In the genomic region with DNA sequence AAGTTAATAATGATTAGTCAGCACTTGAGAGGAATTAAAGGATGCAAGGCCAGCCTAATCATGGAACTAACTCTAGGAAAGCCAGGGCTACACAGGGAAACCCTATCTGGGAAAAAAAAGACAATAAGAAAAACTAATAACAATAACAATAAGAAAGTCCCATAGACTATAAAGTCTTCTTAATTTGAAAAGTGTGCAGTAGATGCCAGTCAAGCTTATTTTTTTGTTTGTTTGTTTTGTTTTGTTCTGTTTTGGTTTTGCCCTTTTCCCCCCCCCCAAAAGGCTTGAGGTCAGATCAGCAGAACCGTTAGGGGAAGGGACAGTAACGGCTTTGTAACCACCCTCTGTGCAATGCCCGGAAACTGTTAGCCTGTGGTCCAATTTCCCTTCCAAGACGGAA, we compare ENCODE assay signal across 41 mouse cellular contexts. TPM values are rescaled to one million over a fixed set of nuclear protein-coding genes. Genes with fewer than 3 reads are reported as not detected.
"Had no signal": no experiment of that assay in that cellular context is flagged by ENCODE, and none has a peak within 500 bp of the region (broad histone marks: within the 10 kb centered on the region; RNA-seq: fewer than 3 reads in every experiment).

A gene (plus strand): TSS at position 301 of the 400 bp plus-strand sequence.

- H3K4me1 ChIP-seq: heart, embryonic 10.5 days; heart, embryonic 13.5 days; heart, embryonic 15.5 days; hindbrain, embryonic 13.5 days; hindbrain, embryonic 15.5 days; intestine, embryonic 15.5 days; limb, embryonic 13.5 days; limb, embryonic 15.5 days; liver, embryonic 12.5 days had no signal

- H3K27me3 ChIP-seq: heart, embryonic 13.5 days; heart, embryonic 15.5 days; hindbrain, embryonic 13.5 days; hindbrain, embryonic 15.5 days; intestine, embryonic 15.5 days; limb, embryonic 13.5 days; limb, embryonic 15.5 days; liver, embryonic 12.5 days had no signal

- H3K4me2 ChIP-seq: heart, embryonic 13.5 days; heart, embryonic 15.5 days; hindbrain, embryonic 13.5 days; hindbrain, embryonic 15.5 days; intestine, embryonic 15.5 days; limb, embryonic 13.5 days; limb, embryonic 15.5 days; liver, embryonic 12.5 days had no signal

- H3K4me3 ChIP-seq: heart, embryonic 10.5 days; heart, embryonic 13.5 days; heart, embryonic 15.5 days; hindbrain, embryonic 13.5 days; hindbrain, embryonic 15.5 days; intestine, embryonic 15.5 days; layer of hippocampus, adult 2 months; limb, embryonic 13.5 days; limb, embryonic 15.5 days; liver, embryonic 12.5 days had no signal

- H3K9ac ChIP-seq: heart, embryonic 13.5 days; heart, embryonic 15.5 days; hindbrain, embryonic 13.5 days; hindbrain, embryonic 15.5 days; intestine, embryonic 15.5 days; limb, embryonic 13.5 days; limb, embryonic 15.5 days; liver, embryonic 12.5 days; liver, embryonic 14.5 days had no signal

- ATAC-seq: inflammation-experienced regulatory T-cells, adult 6 months; intestine, embryonic 15.5 days; intestine, postnatal 0 days; liver, embryonic 12.5 days had no signal

- H3K27ac ChIP-seq: heart, embryonic 10.5 days; heart, embryonic 13.5 days; heart, embryonic 15.5 days; hindbrain, embryonic 13.5 days; hindbrain, embryonic 15.5 days; intestine, embryonic 15.5 days; layer of hippocampus, adult 2 months; limb, embryonic 13.5 days; limb, embryonic 15.5 days; liver, embryonic 12.5 days; liver, embryonic 14.5 days had no signal

- H3K36me3 ChIP-seq: heart, embryonic 10.5 days; heart, embryonic 13.5 days; heart, embryonic 15.5 days; hindbrain, embryonic 13.5 days; hindbrain, embryonic 15.5 days; intestine, embryonic 15.5 days; limb, embryonic 13.5 days; limb, embryonic 15.5 days; liver, embryonic 12.5 days had no signal

- H3K9me3 ChIP-seq: heart, embryonic 10.5 days; heart, embryonic 13.5 days; heart, embryonic 15.5 days; hindbrain, embryonic 13.5 days; hindbrain, embryonic 15.5 days; intestine, embryonic 15.5 days; limb, embryonic 13.5 days; limb, embryonic 15.5 days; liver, embryonic 12.5 days had no signal

- DNase-seq: gastrocnemius, postnatal 14 days; gastrocnemius, postnatal 36 days; heart, adult 18-20 months; heart, postnatal 14 days; heart, postnatal 36 days; kidney, adult 18-20 months; kidney, adult 8-10 months; kidney, postnatal 10 days; kidney, postnatal 25 days; kidney, postnatal 4 days; layer of hippocampus, adult 9-11 months; layer of hippocampus, postnatal 36 days; left cerebral cortex, postnatal 4 days had no signal

RNA-seq across cellular contexts. Expression of the gene that starts here (rescaled TPM):
- total RNA-seq: gastrocnemius, adult 18-20 months; gastrocnemius, adult 8-10 months; gastrocnemius, postnatal 14 days; gastrocnemius, postnatal 36 days; heart, adult 18-20 months; heart, adult 8-10 months; heart, postnatal 14 days; heart, postnatal 36 days; hematopoietic stem cell, adult 5-6 weeks; layer of hippocampus, adult 2 months; layer of hippocampus, postnatal 14 days; layer of hippocampus, postnatal 36 days; left cerebral cortex, adult 18-20 months; left cerebral cortex, adult 8-10 months; left cerebral cortex, postnatal 10 days; left cerebral cortex, postnatal 25 days; left cerebral cortex, postnatal 4 days; liver, adult 2 months had no signal
- polyA plus RNA-seq: heart, embryonic 10.5 days; heart, embryonic 13.5 days; heart, embryonic 15.5 days; heart, postnatal 0 days; hindbrain, embryonic 11.5 days; hindbrain, embryonic 13.5 days; hindbrain, embryonic 15.5 days; intestine, embryonic 15.5 days; intestine, postnatal 0 days; kidney, embryonic 14.5 days; kidney, embryonic 16.5 days; limb, embryonic 11.5 days; limb, embryonic 13.5 days; limb, embryonic 15.5 days; liver, adult 2 months; liver, embryonic 14.5 days had no signal
